Mouse (Mus musculus): ENCODE results near the gene 1700056E22Rik.

GRCm38 (mm10) chr1:184025079-184025478, 9.0 kb downstream of the 1700056E22Rik start:
- TF ChIP-seq CTCF (conservative IDR thresholded peaks at IDR 0.05; ENCODE audit: low read length) (no peak), NANOG (IDR thresholded peaks at IDR 0.05; ENCODE audit: borderline replicate concordance, low read length) (no peak)

All from E14TG2a.4 (cell line).